Mouse (Mus musculus): ENCODE measurements around the gene Mtx2.

DNA sequence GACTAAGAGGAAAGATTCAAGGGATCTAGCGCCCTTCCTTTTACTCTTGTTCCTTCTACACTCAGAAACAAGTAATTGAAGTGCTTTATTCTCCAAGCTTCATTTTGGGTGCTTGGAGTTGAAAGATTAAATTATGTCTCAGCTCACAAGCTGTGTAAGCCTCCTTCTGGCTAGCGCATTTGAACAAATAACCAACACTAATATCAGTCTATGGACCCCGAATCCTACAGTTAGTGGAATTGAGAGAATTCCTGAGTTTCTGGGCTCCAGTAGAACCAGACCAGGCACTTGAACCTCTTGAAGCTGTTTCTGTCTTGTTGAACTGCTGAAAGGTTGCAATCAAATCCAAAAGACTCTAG is 253 bp upstream of the Mtx2 start:
- no peak for TF ChIP-seq GATA1 (IDR thresholded peaks at IDR 0.05; ENCODE audit: low read length)
- TF ChIP-seq TAL1 (IDR thresholded peaks at IDR 0.05; ENCODE audit: low read length): no peak

All from erythroblast, embryonic 14.5 days (primary cell).